Mouse (Mus musculus): Measurements from ENCODE around the gene Syt2. TPM values are rescaled to one million over a fixed set of nuclear protein-coding genes. Genes with fewer than 3 reads are reported as not detected.
A peak's percentile ranks its signal among the peaks of the same experiment; 100 is the strongest.

Gene Syt2
- total RNA-seq, 4 experiments from 2014 or later: 0.30 TPM; not detected in 3

DNA sequence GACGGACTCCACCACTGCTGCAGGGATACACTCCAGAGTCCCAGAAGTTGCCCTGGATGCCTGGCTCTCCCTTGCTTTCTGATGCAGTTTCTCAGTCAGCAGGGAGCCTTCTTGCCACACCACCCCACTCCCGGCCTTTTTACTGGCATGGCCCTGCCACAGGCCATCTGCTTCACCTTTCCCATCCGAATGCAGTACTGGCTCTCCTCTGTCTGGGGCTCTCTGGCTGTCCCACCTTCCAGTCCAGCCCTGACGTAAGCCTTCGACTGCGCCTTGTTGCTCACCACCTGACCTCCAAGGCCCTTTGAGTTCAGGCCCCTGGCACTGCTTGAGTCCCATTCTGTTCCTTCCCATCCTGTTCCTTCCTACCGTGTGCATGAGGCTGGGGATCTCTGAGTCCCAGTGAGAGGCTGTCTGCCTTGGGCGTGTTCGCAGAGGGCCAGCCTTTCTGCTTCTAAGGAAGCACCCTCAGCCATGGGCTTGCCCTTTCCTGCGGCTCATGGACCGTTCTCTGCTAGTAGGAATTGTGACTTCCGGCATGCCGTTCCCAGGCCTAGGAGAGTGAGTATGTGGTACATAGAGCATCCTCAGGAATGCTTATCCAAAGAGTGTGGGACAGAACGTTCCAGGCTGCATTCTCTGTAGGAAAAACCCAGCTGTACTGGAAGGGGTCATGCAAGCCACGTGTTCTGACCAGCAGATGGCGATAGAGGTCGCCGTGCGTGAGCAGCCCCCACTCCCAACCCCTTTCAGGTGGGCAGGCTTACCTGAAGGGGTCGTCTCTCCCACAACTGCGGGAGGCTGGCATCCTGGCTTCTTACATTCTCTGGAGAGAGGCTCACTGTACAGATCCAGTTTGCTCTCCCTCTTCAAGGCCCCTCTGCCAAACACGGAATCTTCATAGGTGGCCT, 58.2 kb downstream of the Syt2 start:
- peak; percentile 19 for DNase-seq (ENCODE audit: low spot score)

- DNase-seq (ENCODE audit: low spot score): no peak
Observed at GRCm38 (mm10) chr1:134706549-134706948, 60.1 kb downstream of the Syt2 start.

DNA sequence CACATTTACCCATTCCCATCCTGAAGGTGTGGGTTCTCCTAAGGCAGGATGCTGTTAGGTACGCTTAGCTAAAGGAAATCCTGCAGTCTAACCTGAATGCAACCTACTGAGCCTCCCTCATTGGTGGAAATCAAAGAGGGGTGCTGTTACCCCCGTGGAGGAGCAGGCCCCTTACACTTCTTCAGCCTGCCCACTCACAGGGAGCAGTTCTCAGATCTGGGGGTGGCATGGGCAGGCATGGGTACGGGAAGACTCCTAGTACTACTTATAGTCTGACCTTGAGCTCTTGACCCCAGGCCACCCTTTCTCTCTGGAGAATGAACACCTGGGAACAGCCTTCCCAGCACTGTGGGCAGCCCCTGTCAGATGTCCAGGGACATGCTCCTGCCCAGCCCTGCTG, 61.0 kb downstream of the Syt2 start:
- no peak for DNase-seq (ENCODE audit: low spot score)

- no peak for DNase-seq (ENCODE audit: low spot score)
Observed at GRCm38 (mm10) chr1:134708274-134708673, 61.8 kb downstream of the Syt2 start.

- DNase-seq (ENCODE audit: low spot score): no peak
Observed at GRCm38 (mm10) chr1:134708801-134709385, 62.4 kb downstream of the Syt2 start.

- DNase-seq (ENCODE audit: low spot score): no peak
Observed at GRCm38 (mm10) chr1:134709411-134710306, 63.2 kb downstream of the Syt2 start.

- no peak for DNase-seq (ENCODE audit: low spot score)
Observed at GRCm38 (mm10) chr1:134711061-134711460, 64.6 kb downstream of the Syt2 start.

DNA sequence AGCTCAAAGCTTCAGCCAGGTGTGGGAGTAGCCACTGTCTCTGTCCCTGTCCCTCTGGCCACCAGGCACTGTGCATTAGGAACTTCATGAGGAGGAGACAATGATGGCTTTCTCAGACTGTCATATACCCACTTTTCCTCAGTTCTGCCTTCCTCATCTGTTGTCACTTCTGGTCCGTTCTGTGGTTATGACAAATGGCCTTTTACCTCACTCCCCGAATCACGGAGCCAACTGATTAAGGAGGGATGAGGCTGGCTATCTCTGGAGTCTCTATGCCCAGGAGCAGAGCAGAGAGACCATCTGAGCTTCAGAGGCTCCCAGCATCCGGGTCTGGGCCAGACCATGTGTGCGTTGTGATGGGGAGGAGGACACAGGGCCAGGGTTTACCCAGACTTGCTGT, 65.2 kb downstream of the Syt2 start:
- no peak for DNase-seq (ENCODE audit: low spot score)

- no peak for DNase-seq (ENCODE audit: low spot score)
Observed at GRCm38 (mm10) chr1:134712781-134713299, 66.4 kb downstream of the Syt2 start.

DNA sequence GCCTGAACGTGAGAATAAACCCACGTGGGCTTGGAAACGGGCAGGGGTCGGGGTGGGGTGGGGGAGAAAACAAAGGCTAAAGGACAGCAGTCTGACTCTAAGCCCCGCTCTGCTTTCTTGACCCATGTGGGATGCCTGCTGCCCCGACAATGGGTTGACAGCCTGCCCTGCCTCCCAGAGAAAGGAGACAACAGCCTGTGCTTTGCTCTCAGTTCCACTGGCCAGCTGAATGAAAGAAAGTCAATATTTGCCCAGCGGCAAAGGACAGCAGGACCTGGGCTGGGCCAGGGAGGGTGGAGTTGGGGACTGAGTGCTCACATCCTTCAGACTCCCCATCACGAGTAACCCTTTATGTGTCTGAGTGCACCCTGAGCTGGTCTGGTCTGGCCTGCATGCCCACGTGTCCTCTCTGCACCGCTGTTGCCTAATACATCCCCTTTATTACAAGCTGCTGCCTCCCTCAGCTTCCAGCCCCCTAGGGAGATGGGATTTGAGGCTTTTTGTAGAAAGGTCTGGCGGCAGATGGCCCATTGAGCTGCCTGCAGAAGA, 67.0 kb downstream of the Syt2 start:
- DNase-seq (ENCODE audit: low spot score): no peak

GRCm38 (mm10) chr1:134714166-134714565, 67.7 kb downstream of the Syt2 start:
- DNase-seq (ENCODE audit: low spot score): no peak

- DNase-seq (ENCODE audit: low spot score): no peak
Observed at GRCm38 (mm10) chr1:134715092-134715491, 68.6 kb downstream of the Syt2 start.

DNA sequence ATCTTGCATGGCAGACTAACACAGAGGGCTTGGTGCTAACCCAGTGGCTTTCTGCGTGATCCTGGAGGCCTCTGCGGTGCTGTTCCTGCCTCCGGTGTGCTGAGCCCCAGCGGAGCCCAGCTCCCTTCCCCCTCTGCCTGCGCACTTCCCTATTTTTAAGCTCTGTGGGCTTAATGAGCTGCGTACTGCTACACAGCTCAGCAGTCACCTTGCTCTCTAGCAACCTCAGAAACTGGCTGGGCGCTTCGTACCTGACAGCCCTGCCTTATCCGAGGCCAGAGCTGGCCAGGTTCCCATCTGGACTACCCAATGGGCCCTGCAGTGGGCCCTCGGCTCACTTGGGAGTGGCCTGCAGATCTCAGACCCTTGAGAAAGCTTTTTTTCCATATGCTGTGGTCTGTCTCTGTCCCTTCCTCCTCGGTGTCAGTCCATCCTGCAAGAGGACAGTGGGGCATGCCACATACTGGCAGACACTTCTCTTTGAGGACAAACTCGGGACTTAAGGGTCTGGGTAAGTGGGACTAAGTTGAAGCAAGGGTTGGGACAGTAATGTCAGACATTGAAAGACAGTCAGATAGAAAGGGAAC, 73.3 kb downstream of the Syt2 start:
- DNase-seq (ENCODE audit: low spot score): no peak

GRCm38 (mm10) chr1:134721486-134721885, 75.0 kb downstream of the Syt2 start:
- DNase-seq (ENCODE audit: low spot score): no peak

- DNase-seq (ENCODE audit: low spot score): no peak
Observed at GRCm38 (mm10) chr1:134722891-134723290, 76.4 kb downstream of the Syt2 start.

GRCm38 (mm10) chr1:134725276-134725675, 78.8 kb downstream of the Syt2 start:
- peak; percentile 56 for DNase-seq (ENCODE audit: low spot score)

GRCm38 (mm10) chr1:134726480-134726879, 80.0 kb downstream of the Syt2 start:
- no peak for DNase-seq (ENCODE audit: low spot score)

DNA sequence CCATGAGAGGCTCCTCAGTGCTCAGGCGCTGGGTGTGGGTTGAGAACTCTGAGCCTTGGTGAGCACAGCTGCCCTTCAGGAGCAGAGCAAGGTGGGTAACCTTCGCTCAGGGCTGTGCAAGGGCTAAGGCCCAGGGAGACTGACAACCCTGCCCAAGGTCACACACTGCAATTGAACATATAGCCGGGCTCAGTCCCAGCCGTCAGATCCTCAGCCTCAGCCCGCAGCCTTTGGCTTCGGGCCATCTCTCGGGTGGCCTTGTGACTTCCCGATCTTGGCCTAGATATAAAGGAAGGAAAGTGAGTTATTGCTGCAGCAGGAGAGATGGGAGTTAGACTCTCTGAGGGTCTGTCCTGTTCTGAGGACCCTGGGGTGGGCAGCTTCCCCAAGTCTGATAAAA, 80.8 kb downstream of the Syt2 start:
- DNase-seq (ENCODE audit: low spot score): no peak

DNA sequence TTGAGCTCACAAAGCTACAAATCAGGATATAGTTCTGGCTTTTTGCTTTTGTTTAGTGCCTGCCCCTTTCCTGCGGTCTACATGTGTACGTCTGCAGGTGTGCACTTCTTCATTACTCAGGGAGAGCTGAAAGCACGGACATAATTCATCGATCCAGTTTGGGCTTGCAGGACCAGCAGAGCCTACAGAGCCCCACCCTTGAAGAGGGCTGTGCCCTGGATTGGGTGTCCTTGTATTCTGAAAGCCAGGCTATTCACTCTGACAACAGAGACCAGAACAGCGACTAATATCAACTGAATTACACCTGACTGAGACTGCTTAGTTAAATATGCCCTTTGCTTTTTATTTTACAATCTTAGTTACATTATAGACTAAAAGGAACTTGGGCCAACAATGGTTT, 87.2 kb downstream of the Syt2 start:
- DNase-seq (ENCODE audit: low spot score): no peak

- DNase-seq (ENCODE audit: low spot score): no peak
Observed at GRCm38 (mm10) chr1:134737463-134737862, 91.0 kb downstream of the Syt2 start.

DNA sequence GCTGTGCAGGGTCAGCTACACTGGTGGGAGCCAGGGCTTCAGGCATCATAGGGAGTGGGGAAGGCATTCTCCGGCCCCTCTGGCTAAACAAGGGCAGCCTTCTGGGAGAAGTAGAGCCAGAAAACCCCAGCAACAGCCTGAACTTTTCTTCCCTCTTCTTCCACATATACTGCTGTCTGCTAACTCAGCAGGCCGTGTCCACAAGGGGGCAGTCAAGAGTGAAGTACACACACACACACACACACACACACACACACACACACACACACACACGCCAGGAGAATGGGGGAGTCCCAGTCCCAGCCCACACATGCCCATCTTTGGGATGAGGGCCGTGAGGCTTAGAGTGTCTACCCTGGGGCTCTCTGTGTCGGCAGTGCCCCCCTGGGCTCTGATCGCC, 95.0 kb downstream of the Syt2 start:
- DNase-seq (ENCODE audit: low spot score): no peak

Measured in heart, adult 8-10 months (tissue).